Mouse (Mus musculus) limb, embryonic 13.5 days (tissue): ENCODE results near the gene Epha3. TPM values are rescaled to one million over a fixed set of nuclear protein-coding genes. Genes with fewer than 3 reads are reported as not detected.

Source experiments
- ATAC-seq: fragments of 200-750 bp; cut with Nextera tagmentation; 2 replicates; pipeline ENCODE4 v1.8.0; 2017; ENCODE audit warnings: low read depth, moderate number of reproducible peaks, moderate TSS enrichment; ENCODE audit not compliant: low FRiP score
- H3K27ac ChIP-seq: fragments of 300-500 bp; sonication (generic); 2 replicates; pipeline ENCODE4 v1.5.1; 2015; ENCODE audit warnings: inconsistent platforms, mild to moderate bottlenecking, moderate library complexity
- H3K27me3 ChIP-seq: fragments of 300-500 bp; sonication (generic); 2 replicates; pipeline ENCODE4 v1.6.1; 2015; ENCODE audit warnings: mild to moderate bottlenecking, inconsistent platforms
- H3K36me3 ChIP-seq: fragments of 300-500 bp; sonication (generic); 2 replicates; pipeline ENCODE4 v1.6.1; 2015; ENCODE audit warnings: inconsistent platforms, mild to moderate bottlenecking, moderate library complexity
- H3K4me1 ChIP-seq: fragments of 300-500 bp; sonication (generic); 2 replicates; pipeline ENCODE4 v1.6.1; 2015; ENCODE audit warnings: inconsistent platforms
- H3K4me2 ChIP-seq: fragments of 300-500 bp; sonication (generic); replicated peaks from 2 replicates; pipeline ENCODE4 v1.6.1; 2015; ENCODE audit warnings: inconsistent platforms, mild to moderate bottlenecking, moderate library complexity
- H3K4me3 ChIP-seq: fragments of 300-500 bp; sonication (generic); 2 replicates; pipeline ENCODE4 v1.5.1; 2015; ENCODE audit warnings: moderate library complexity, mild to moderate bottlenecking, inconsistent platforms
- H3K9ac ChIP-seq: fragments of 300-500 bp; sonication (generic); 2 replicates; pipeline ENCODE4 v1.6.1; 2015; ENCODE audit warnings: mild to moderate bottlenecking, inconsistent platforms
- H3K9me3 ChIP-seq: fragments of 300-500 bp; sonication (generic); 2 replicates; pipeline ENCODE4 v1.6.1; 2016; ENCODE audit warnings: inconsistent platforms
- WGBS: fragments of 180-500 bp; shearing (Covaris S2); methylation state at CpG from one replicate; pipeline ENCODE4 v1.1.7; 2015; 5-methylcytosine and 5-hydroxymethylcytosine counted together
- polyA plus RNA-seq: library from polyadenylated mRNA; unstranded; fragments of >200 nt; fragmentation: Nextera tagmentation; extraction: Ambion mirVana; gene quantifications from 2 replicates; pipeline ENCODE4 v1.2.1, GENCODE M21; 2015

Epha3 gene
- polyA plus RNA-seq, 1 experiment from 2014 or later: 36.1 TPM

- Histone ChIP-seq H3K27ac (no peak overlapping the region), H3K4me2 (no peak overlapping the region), H3K9ac (no peak overlapping the region), H3K36me3 (no peaks in the 10 kb centered on the region), H3K9me3 (no peaks in the 10 kb centered on the region), H3K4me3 (no peak overlapping the region), H3K4me1 (0 out of 2 replicates have a peak, but pooled peaks cover 5% of the 10 kb centered on the region), H3K27me3 (no peaks in the 10 kb centered on the region)
- 62% methylated on average over 5 of the region's 5 CpGs for WGBS
- ATAC-seq: no peak
Observed at GRCm38 (mm10) chr16:63780151-63780550, 83.8 kb downstream of the Epha3 start.

GRCm38 (mm10) chr16:63777811-63778210 is 86.2 kb downstream of the Epha3 start:
- Histone ChIP-seq H3K27me3 (no peaks in the 10 kb centered on the region), H3K27ac (no peak overlapping the region), H3K4me2 (no peak overlapping the region), H3K9me3 (no peaks in the 10 kb centered on the region), H3K9ac (no peak overlapping the region), H3K4me3 (no peak overlapping the region), H3K36me3 (no peaks in the 10 kb centered on the region), H3K4me1 (no peaks in the 10 kb centered on the region)
- 13% methylated on average over 1 of the region's 1 CpGs for WGBS
- ATAC-seq: no peak

GRCm38 (mm10) chr16:63772566-63772965 is 91.4 kb downstream of the Epha3 start:
- no peaks in the 10 kb centered on the region for H3K9me3 ChIP-seq
- H3K4me2 ChIP-seq: no peak overlapping the region
- no peak overlapping the region for H3K4me3 ChIP-seq
- no peaks in the 10 kb centered on the region for H3K4me1 ChIP-seq
- no peak overlapping the region for H3K9ac ChIP-seq
- WGBS: 93% methylated on average over 3 of the region's 3 CpGs
- no peak overlapping the region for H3K27ac ChIP-seq
- ATAC-seq: no peak
- H3K36me3 ChIP-seq: no peaks in the 10 kb centered on the region
- no peaks in the 10 kb centered on the region for H3K27me3 ChIP-seq

- Histone ChIP-seq H3K27ac (no peak overlapping the region), H3K36me3 (no peaks in the 10 kb centered on the region), H3K4me3 (no peak overlapping the region), H3K4me1 (no peaks in the 10 kb centered on the region), H3K4me2 (no peak overlapping the region), H3K9me3 (no peaks in the 10 kb centered on the region), H3K9ac (no peak overlapping the region), H3K27me3 (no peaks in the 10 kb centered on the region)
- no peak for ATAC-seq
- WGBS: 67% methylated on average over 5 of the region's 5 CpGs
Observed at GRCm38 (mm10) chr16:63767589-63767988, 96.4 kb downstream of the Epha3 start.

- 67% methylated on average over 4 of the region's 4 CpGs for WGBS
- Histone ChIP-seq H3K27ac (no peak overlapping the region), H3K36me3 (no peaks in the 10 kb centered on the region), H3K9me3 (no peaks in the 10 kb centered on the region), H3K27me3 (no peaks in the 10 kb centered on the region), H3K4me3 (no peak overlapping the region), H3K4me2 (no peak overlapping the region), H3K4me1 (no peaks in the 10 kb centered on the region), H3K9ac (no peak overlapping the region)
- ATAC-seq: no peak
Observed at GRCm38 (mm10) chr16:63761177-63761576, 102.8 kb downstream of the Epha3 start.

- Histone ChIP-seq H3K27me3 (no peaks in the 10 kb centered on the region), H3K36me3 (no peaks in the 10 kb centered on the region), H3K4me2 (no peak overlapping the region), H3K4me3 (no peak overlapping the region), H3K9me3 (no peaks in the 10 kb centered on the region), H3K27ac (no peak overlapping the region), H3K9ac (no peak overlapping the region), H3K4me1 (no peaks in the 10 kb centered on the region)
- 33% methylated on average over 2 of the region's 2 CpGs for WGBS
- no peak for ATAC-seq
Observed at GRCm38 (mm10) chr16:63760112-63760511, 103.9 kb downstream of the Epha3 start.

- no peak overlapping the region for H3K4me2 ChIP-seq
- WGBS: 10% methylated on average over 3 of the region's 3 CpGs
Observed at GRCm38 (mm10) chr16:63753052-63753451, 110.9 kb downstream of the Epha3 start.

GRCm38 (mm10) chr16:63747817-63748216 is 116.2 kb downstream of the Epha3 start:
- 58% methylated on average over 2 of the region's 2 CpGs for WGBS
- H3K9ac ChIP-seq: no peak overlapping the region
- no peaks in the 10 kb centered on the region for H3K9me3 ChIP-seq
- no peaks in the 10 kb centered on the region for H3K36me3 ChIP-seq
- H3K4me1 ChIP-seq: no peaks in the 10 kb centered on the region
- H3K4me3 ChIP-seq: no peak overlapping the region
- H3K27me3 ChIP-seq: no peaks in the 10 kb centered on the region
- no peak overlapping the region for H3K27ac ChIP-seq
- no peak for ATAC-seq
- no peak overlapping the region for H3K4me2 ChIP-seq

More at GRCm38 (mm10) chr16:63753052-63753451, 110.9 kb downstream of the Epha3 start:
- Histone ChIP-seq H3K4me1 (no peaks in the 10 kb centered on the region), H3K9me3 (no peaks in the 10 kb centered on the region), H3K36me3 (no peaks in the 10 kb centered on the region), H3K9ac (no peak overlapping the region), H3K4me3 (no peak overlapping the region), H3K27ac (no peak overlapping the region), H3K27me3 (no peaks in the 10 kb centered on the region)
- no peak for ATAC-seq

- Histone ChIP-seq H3K27me3 (no peaks in the 10 kb centered on the region), H3K9ac (no peak overlapping the region), H3K27ac (no peak overlapping the region), H3K4me2 (no peak overlapping the region), H3K4me1 (no peaks in the 10 kb centered on the region), H3K36me3 (no peaks in the 10 kb centered on the region), H3K9me3 (no peaks in the 10 kb centered on the region), H3K4me3 (no peak overlapping the region)
- no peak for ATAC-seq
- 51% methylated on average over 5 of the region's 5 CpGs for WGBS
Observed at GRCm38 (mm10) chr16:63745465-63745864, 118.5 kb downstream of the Epha3 start.

- Histone ChIP-seq H3K9me3 (no peaks in the 10 kb centered on the region), H3K4me1 (no peaks in the 10 kb centered on the region), H3K27ac (no peak overlapping the region), H3K4me2 (no peak overlapping the region), H3K36me3 (no peaks in the 10 kb centered on the region), H3K9ac (no peak overlapping the region), H3K4me3 (no peak overlapping the region), H3K27me3 (no peaks in the 10 kb centered on the region)
- WGBS: 65% methylated on average over 9 of the region's 9 CpGs
- no peak for ATAC-seq
Observed at GRCm38 (mm10) chr16:63743208-63743854, 120.6 kb downstream of the Epha3 start.

GRCm38 (mm10) chr16:63719235-63719634 is 144.7 kb downstream of the Epha3 start:
- no peak overlapping the region for H3K4me2 ChIP-seq
- H3K27ac ChIP-seq: no peak overlapping the region
- no peaks in the 10 kb centered on the region for H3K27me3 ChIP-seq
- H3K36me3 ChIP-seq: no peaks in the 10 kb centered on the region
- no peak overlapping the region for H3K4me3 ChIP-seq
- ATAC-seq: no peak
- 83% methylated on average over 1 of the region's 1 CpGs for WGBS
- no peaks in the 10 kb centered on the region for H3K9me3 ChIP-seq
- H3K4me1 ChIP-seq: no peaks in the 10 kb centered on the region
- no peak overlapping the region for H3K9ac ChIP-seq

- Histone ChIP-seq H3K4me2 (no peak overlapping the region), H3K4me1 (no peaks in the 10 kb centered on the region), H3K9ac (no peak overlapping the region), H3K4me3 (no peak overlapping the region), H3K27ac (no peak overlapping the region), H3K9me3 (no peaks in the 10 kb centered on the region), H3K36me3 (no peaks in the 10 kb centered on the region), H3K27me3 (no peaks in the 10 kb centered on the region)
- ATAC-seq: no peak
- 74% methylated on average over 4 of the region's 4 CpGs for WGBS
Observed at GRCm38 (mm10) chr16:63717317-63717716, 146.7 kb downstream of the Epha3 start.
